Mouse (Mus musculus) kidney, postnatal 0 days (tissue): ENCODE data around the gene Cep295nl. TPM values are rescaled to one million over a fixed set of nuclear protein-coding genes. Genes with fewer than 3 reads are reported as not detected.
A peak's percentile ranks its signal among the peaks of the same experiment; 100 is the strongest.
"Not testable (repeated sequence)": the region's sequence is repeated elsewhere in the genome, so short reads cannot be mapped to it uniquely, and the experiment has no call there.

Source experiments
- ATAC-seq: fragments of 200-750 bp; cut with Nextera tagmentation; replicated peaks from 2 replicates; pipeline ENCODE4 v1.8.0; 2017; ENCODE audit warnings: low read depth, moderate number of reproducible peaks, moderate TSS enrichment, moderate library complexity; ENCODE audit not compliant: low FRiP score
- DNase-seq: peaks from one replicate; pipeline ENCODE4 v3.0.0-alpha.2; 2016; ENCODE audit warnings: low spot score
- H3K27ac ChIP-seq: fragments of 300-500 bp; sonication (generic); 2 replicates; pipeline ENCODE4 v1.5.1; 2014; ENCODE audit warnings: mild to moderate bottlenecking
- H3K27me3 ChIP-seq: fragments of 300-500 bp; sonication (generic); 2 replicates; pipeline ENCODE4 v1.6.1; 2014; ENCODE audit warnings: low read length, mixed read lengths; ENCODE audit not compliant: insufficient read depth
- H3K36me3 ChIP-seq: fragments of 300-500 bp; sonication (generic); 2 replicates; pipeline ENCODE4 v1.6.1; 2014; ENCODE audit warnings: low read length, mixed read lengths; ENCODE audit not compliant: insufficient read depth
- H3K4me1 ChIP-seq: fragments of 300-500 bp; sonication (generic); replicated peaks from 2 replicates; pipeline ENCODE4 v1.6.1; 2014; ENCODE audit warnings: antibody characterized with exemption, low read length, mixed read lengths; ENCODE audit not compliant: insufficient read depth
- H3K4me2 ChIP-seq: fragments of 300-500 bp; sonication (generic); 2 replicates; pipeline ENCODE4 v1.6.1; 2014; ENCODE audit warnings: mild to moderate bottlenecking, low read length, moderate library complexity, mixed read lengths
- H3K4me3 ChIP-seq: fragments of 300-500 bp; sonication (generic); replicated peaks from 2 replicates; pipeline ENCODE4 v1.5.1; 2014; ENCODE audit warnings: low read depth, low read length
- H3K9ac ChIP-seq: fragments of 300-500 bp; sonication (generic); 2 replicates; pipeline ENCODE4 v1.6.1; 2014; ENCODE audit warnings: low read depth, low read length
- H3K9me3 ChIP-seq: fragments of 300-500 bp; sonication (generic); replicated peaks from 2 replicates; pipeline ENCODE4 v1.6.1; 2016; ENCODE audit warnings: low read length, inconsistent platforms, mixed read lengths
- CTCF ChIP-seq: IDR thresholded peaks from 2 replicates; pipeline ENCODE4 v1.5.1; 2016; ENCODE audit warnings: antibody characterized with exemption, low read depth, mild to moderate bottlenecking, moderate library complexity
- WGBS: fragments of 180-500 bp; shearing (Covaris S2); extraction: QIAGEN DNeasy Blood & Tissue Kit; methylation state at CpG from one replicate; pipeline ENCODE4 v1.1.7; 2014; 5-methylcytosine and 5-hydroxymethylcytosine counted together
- polyA plus RNA-seq: library from polyadenylated mRNA; unstranded; fragments of >200 nt; fragmentation: Nextera tagmentation; extraction: Ambion mirVana; gene quantifications from 2 replicates; pipeline ENCODE4 v1.2.1, GENCODE M21; 2015

Cep295nl gene
- polyA plus RNA-seq, 1 experiment from 2014 or later: 0.46 TPM

GRCm38 (mm10) chr11:118321500-118321899 is 20.8 kb downstream of the Cep295nl start:
- H3K4me3 ChIP-seq: no peak overlapping the region
- TF ChIP-seq CTCF: no peak
- H3K27me3 ChIP-seq: no peaks in the 10 kb centered on the region
- no peak overlapping the region for H3K4me2 ChIP-seq
- H3K27ac ChIP-seq: 0 out of 2 replicates have a peak overlapping the region, but pooled peaks have one; percentile 20
- WGBS: 45% methylated on average over 7 of the region's 7 CpGs
- ATAC-seq (peak; percentile 18; the same call in 1 of the 2 replicates), DNase-seq (peak; percentile 67)
- H3K4me1 ChIP-seq: peaks cover 3% of the 10 kb centered on the region; the same call in 1 of the 2 replicates
- no peaks in the 10 kb centered on the region for H3K9me3 ChIP-seq
- H3K9ac ChIP-seq: no peak overlapping the region
- H3K36me3 ChIP-seq: 0 out of 2 replicates have a peak, but pooled peaks cover 14% of the 10 kb centered on the region

DNA sequence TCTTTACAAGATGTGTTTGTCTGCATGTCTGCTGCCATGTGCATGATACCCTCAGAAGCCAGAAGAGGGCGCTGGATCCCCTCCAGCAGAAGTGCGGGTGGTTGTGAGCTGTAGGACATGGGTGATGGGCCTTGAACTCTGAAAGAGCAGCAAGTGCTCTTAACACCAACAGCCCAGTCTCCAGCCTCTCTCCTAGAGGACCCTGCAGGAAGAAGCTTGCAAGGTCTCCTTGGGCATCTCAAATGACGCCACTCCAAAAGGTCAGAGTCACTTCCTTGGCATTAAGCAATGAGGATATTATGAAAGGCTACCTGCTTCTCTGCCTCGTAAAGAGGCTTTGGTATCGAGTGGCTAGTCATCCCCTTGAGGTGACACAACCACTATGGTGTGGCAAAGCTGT is 23.6 kb downstream of the Cep295nl start:
- 56% methylated on average over 5 of the region's 5 CpGs for WGBS

GRCm38 (mm10) chr11:118317129-118317528 is 25.2 kb downstream of the Cep295nl start:
- Histone ChIP-seq H3K36me3 (0 out of 2 replicates have a peak, but pooled peaks cover 22% of the 10 kb centered on the region), H3K4me2 (no peak overlapping the region), H3K4me3 (no peak overlapping the region), H3K27ac (no peak overlapping the region), H3K9ac (no peak overlapping the region), H3K9me3 (no peaks in the 10 kb centered on the region), H3K4me1 (no peaks in the 10 kb centered on the region; the same call in 1 of the 2 replicates), H3K27me3 (no peaks in the 10 kb centered on the region)
- TF ChIP-seq CTCF: peak; percentile 88
- no peak for ATAC-seq
- 11% methylated on average over 7 of the region's 7 CpGs for WGBS
- DNase-seq: peak; percentile 87

More for the DNA sequence above, 23.6 kb downstream of the Cep295nl start:
- no peaks in the 10 kb centered on the region; the same call in 1 of the 2 replicates for H3K4me1 ChIP-seq
- H3K4me3 ChIP-seq: no peak overlapping the region
- ATAC-seq (no peak), DNase-seq (peak; percentile 50)
- no peaks in the 10 kb centered on the region for H3K9me3 ChIP-seq
- TF ChIP-seq CTCF: peak; percentile 83
- H3K36me3 ChIP-seq: 0 out of 2 replicates have a peak, but pooled peaks cover 22% of the 10 kb centered on the region
- no peaks in the 10 kb centered on the region for H3K27me3 ChIP-seq
- no peak overlapping the region for H3K4me2 ChIP-seq
- H3K27ac ChIP-seq: no peak overlapping the region
- no peak overlapping the region for H3K9ac ChIP-seq

- no peak overlapping the region for H3K27ac ChIP-seq
- H3K4me2 ChIP-seq: no peak overlapping the region
- 0 out of 2 replicates have a peak, but pooled peaks cover 26% of the 10 kb centered on the region for H3K36me3 ChIP-seq
- H3K4me1 ChIP-seq: no peaks in the 10 kb centered on the region
- no peak for TF ChIP-seq CTCF
- no peak for DNase-seq
- no peak overlapping the region for H3K4me3 ChIP-seq
- ATAC-seq: no peak
- H3K9ac ChIP-seq: no peak overlapping the region
- H3K9me3 ChIP-seq: no peaks in the 10 kb centered on the region
- WGBS: 88% methylated on average over 8 of the region's 8 CpGs
- H3K27me3 ChIP-seq: no peaks in the 10 kb centered on the region
Measured at GRCm38 (mm10) chr11:118316231-118316806, 26.0 kb downstream of the Cep295nl start.

- ATAC-seq (no peak), DNase-seq (no peak)
- Histone ChIP-seq H3K36me3 (peaks cover 35% of the 10 kb centered on the region), H3K4me3 (no peak overlapping the region), H3K9ac (no peak overlapping the region), H3K4me2 (no peak overlapping the region), H3K27ac (no peak overlapping the region), H3K9me3 (no peaks in the 10 kb centered on the region), H3K4me1 (no peaks in the 10 kb centered on the region), H3K27me3 (no peaks in the 10 kb centered on the region)
- WGBS: 79% methylated on average over 6 of the region's 6 CpGs
- no peak for TF ChIP-seq CTCF
Measured at GRCm38 (mm10) chr11:118312132-118312723, 30.1 kb downstream of the Cep295nl start.

DNA sequence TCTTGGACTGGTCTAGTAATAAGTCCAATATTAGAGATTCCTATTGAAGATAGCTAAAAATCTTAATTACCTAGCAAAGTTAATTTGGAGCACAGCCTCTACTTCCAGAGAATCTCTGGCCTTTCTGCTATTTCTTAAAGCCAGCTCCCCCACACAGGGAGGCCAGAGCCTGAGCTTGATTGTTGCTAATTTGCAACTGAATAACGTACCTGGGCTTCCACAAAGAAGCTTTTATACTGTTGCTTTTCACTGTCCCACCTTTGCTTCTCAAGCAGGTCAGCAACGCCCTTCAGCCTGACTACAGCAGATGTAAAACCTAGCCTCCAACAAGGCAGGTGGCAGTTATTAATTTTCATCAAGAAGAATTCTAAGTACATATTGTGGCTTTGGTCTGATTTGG is 34.3 kb downstream of the Cep295nl start:
- H3K9ac ChIP-seq, H3K4me2 ChIP-seq, ATAC-seq, H3K4me3 ChIP-seq, H3K4me1 ChIP-seq, H3K27ac ChIP-seq, H3K27me3 ChIP-seq, H3K9me3 ChIP-seq, DNase-seq: not testable (repeated sequence)
- WGBS: 93% methylated on average over 2 of the region's 2 CpGs
- H3K36me3 ChIP-seq: peaks cover 32% of the 10 kb centered on the region

DNA sequence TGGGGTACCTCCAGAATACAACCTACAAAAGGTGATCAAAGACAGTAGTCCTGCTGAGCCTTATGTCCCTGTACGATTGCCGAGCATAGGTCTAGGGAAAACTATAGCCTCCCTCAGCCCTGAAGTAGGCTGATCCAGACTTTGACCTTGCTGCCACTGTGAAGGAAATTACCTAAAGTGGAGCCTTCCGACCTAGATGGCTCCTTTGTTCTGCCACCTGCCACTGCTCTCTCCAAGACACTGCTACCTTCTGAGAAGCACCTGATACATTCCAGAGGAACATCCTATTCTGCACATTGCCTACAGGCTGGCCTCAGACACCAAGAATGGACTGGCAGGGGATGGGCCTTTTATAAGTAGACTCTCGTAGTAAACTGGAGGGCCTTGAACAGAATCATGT is 38.3 kb downstream of the Cep295nl start:
- H3K27me3 ChIP-seq, H3K27ac ChIP-seq, H3K4me3 ChIP-seq, H3K4me2 ChIP-seq, H3K9me3 ChIP-seq, H3K4me1 ChIP-seq, ATAC-seq, DNase-seq, H3K9ac ChIP-seq: not testable (repeated sequence)
- 92% methylated on average over 4 of the region's 4 CpGs for WGBS
- 0 out of 2 replicates have a peak, but pooled peaks cover 14% of the 10 kb centered on the region for H3K36me3 ChIP-seq
